Mouse (Mus musculus) embryo, embryonic 10.5 days (tissue): ENCODE results near the gene Acap1.

Experiments used
- DNase-seq: peaks from one replicate; pipeline ENCODE4 v3.0.0-alpha.2; 2015; ENCODE audit warnings: low spot score

Acap1 gene

DNA sequence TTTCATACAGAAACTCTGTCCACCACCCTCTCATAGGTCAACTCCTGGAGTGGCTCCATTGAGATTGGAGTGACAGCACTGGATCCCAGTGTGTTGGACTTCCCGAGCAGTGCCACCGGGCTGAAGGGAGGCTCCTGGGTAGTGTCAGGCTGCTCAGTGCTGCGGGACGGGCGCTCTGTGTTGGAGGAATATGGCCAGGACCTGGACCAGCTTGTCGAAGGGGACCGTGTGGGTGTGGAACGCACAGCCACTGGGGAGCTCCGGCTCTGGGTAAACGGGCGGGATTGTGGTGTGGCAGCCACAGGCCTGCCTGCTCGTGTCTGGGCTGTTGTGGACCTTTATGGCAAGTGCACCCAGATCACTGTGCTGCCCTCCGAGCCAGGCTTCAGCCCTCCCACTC is 7.6 kb upstream of the Acap1 start:
- DNase-seq = no peak

GRCm38 (mm10) chr11:69901993-69902392 is 6.7 kb upstream of the Acap1 start:
- no peak for DNase-seq

GRCm38 (mm10) chr11:69901406-69901846 is 6.1 kb upstream of the Acap1 start:
- DNase-seq = peak; percentile 98

GRCm38 (mm10) chr11:69900471-69901405 is 5.4 kb upstream of the Acap1 start, which contains the start of the genes 2810408A11Rik and Neurl4:
Gene 2810408A11Rik, minus strand, starts transcription at chr11:69900987.
Gene Neurl4, plus strand, starts transcription at chr11:69901072.
- peak; percentile 97 for DNase-seq

DNA sequence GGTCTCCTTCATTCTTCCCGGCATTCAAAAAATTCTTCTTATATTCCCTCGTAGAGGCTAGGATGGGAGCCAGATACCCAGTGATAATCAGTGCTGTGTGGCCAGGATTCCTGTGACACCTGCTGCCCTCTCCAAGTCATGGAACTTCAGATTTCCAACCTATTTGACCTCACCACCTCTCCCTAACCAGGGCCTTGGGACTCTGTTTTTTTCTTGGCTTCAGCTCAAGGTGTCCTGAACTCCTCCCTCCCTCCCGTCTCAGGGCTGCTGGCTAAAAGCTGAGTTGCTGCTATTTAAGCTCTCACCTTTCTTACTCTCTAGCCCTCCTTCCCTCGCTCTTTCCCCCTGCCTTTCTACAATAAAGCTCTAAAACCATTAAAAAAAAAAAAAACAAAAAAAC is 4.5 kb upstream of the Acap1 start:
- peak; percentile 43 for DNase-seq

DNA sequence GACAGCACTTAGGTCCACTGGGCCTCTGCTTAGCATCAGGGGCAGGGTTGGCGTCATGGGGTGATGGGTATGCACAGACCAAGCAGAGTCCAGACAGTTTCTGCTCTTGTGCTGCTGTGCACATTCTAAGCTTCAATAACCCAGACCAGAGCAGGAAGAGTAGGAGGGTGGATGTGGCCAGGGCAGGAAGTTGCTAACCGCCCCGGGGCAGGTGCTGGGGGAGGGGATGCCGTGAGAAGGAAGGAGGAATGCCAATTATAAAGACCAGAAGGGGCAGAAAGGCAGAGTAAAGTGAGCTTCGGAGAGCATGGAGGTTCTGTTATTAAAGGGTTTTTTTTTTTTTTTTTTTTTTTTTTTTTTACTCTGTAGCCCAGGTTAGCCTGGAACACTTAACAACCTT is 668 bp downstream of the Acap1 start:
- DNase-seq = no peak

DNA sequence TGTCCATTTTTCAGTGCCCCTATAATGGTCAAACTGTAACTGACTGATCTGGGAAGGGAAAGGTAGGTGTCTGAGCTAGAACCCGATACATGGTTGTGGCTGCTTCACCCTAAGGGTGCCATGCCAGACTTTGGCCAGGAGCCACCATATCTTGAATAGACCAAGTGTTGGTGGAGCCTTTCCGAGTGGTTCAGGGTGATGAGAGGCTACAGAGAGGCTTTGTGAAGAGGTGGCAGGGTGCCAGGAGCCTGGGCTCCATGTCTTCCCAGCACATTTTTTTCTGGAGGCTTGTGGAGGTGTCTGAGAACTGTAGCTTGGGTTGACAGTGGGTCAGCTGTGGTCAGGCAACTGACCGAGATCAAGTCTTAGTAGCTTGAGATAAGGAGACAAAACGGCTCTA is 3.9 kb downstream of the Acap1 start:
- no peak for DNase-seq

DNA sequence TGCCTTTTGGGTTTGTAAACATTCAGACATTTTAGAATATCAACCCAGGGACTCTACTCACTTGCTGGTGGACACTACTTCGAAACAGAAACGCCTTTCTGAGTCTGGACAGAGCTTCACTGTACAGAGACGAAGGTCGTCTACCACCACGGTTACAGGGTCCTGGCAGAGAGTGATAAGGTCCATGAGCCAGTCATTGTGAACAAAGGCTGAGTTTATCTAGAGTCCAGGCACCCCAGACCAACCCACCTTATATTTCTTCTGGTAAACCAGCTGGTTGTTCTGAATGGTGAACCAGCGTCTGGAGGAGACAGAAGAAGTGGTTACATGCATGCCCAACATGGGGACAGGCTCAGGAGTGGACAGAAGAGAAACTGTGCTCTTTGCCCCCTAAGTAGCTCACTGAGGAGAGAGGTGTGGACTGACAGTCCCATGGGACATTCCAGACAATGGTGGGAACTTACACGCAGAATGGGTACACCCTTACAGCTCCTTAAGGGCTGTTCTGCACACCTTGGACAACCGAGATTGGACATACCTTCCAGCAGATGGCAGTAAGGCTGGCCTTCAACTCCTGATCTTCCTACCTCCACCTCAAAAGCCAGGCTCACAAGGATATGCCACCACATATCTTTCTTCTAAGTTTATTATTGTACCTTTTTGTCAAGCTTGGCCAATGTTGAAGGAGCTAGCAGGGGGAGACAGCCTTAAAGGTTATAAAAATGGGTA is 8.3 kb downstream of the Acap1 start:
- DNase-seq = no peak

DNA sequence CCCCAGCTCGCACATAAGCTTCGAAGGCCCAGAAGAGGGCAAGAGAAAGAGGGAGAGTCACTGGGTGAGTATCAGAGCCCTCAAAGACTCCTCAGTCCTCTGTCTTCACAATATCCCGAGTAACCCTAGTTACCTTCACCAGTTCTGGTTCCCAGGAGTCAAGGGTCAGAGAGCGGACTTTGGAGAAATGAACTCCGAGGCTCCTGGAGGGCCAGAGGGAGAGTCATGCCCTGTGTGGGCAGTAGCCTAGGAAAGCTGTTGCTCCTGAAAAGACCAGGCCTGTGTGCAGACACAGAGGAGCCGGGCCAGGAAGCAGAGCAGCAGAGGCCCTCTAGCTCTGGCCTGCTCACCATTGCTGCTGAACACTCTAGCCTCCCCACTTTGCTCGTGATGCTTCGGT is 10.7 kb downstream of the Acap1 start:
- DNase-seq = no peak

DNA sequence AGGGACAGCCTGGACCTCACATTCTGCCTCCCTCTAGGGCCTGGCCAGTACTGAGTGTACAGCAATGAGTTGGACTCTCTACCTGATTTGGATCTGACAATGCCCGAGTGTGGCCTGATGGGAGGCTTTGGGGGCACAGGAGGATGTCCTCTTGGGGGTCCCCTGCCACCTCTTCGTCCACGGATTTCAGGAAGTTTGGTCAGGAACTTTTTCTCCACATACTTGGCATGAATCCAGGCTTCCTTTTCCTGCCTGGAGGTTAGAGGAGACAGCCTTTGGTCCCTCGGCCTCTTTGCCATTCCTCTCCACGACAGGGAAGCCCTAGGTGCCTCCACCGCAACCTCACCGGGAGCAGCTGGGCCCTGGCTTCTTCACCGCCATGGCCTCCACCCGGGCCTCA is 11.1 kb downstream of the Acap1 start:
- DNase-seq = no peak

DNA sequence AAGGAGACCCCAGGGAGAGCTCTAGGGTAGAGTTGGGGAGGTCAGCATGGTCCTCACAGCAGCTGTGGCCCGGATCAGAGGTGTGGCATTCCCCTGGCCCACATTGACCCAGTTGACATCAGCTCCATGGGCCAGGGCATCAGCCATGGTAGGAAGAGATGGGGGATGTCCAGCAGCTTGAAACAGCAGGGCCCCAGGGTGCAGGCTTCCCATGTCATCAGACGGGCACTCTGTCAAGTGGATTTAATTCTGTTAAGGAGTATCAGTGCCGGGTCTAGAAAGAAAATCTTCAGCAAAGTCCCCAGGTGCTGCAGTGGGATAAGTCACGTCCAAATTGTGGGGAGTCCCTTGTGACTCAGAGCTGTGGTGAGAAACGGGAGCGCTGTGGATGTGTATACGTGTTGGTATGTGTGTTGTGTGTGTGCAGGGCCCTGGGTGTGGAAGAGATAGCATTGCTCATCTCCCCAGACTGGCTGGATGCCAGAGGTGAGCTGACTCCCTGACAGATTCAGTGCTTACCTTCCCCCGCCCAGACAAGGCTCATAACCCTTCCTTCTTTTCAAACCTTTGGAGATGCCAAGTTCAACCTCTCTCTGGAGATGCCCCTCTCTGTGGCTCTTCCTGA is 11.7 kb downstream of the Acap1 start:
- no peak for DNase-seq

DNA sequence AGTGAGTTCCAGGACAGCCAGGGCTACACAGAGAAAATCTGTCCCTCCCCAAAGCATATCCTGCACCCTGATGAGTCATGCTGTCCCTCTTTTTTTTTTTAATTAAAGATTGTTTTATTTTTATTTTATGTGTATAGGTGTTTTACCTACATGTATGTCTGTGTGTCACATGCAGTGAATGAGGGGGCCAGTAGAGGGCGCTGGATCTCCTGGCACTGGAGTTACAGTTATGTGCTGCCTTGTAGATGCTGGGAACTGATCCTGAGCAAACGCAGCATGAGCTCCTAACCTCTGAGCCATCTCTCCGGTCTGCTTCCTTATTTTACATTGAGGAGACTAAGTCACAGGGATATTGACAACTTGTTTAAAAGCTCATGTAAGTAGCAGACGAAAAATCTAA is 12.3 kb downstream of the Acap1 start:
- peak; percentile 41 for DNase-seq

GRCm38 (mm10) chr11:69881787-69882670 is 13.3 kb downstream of the Acap1 start:
- DNase-seq = no peak

GRCm38 (mm10) chr11:69880853-69881603 is 14.3 kb downstream of the Acap1 start, which contains the start of gene Kctd11:
Gene Kctd11, minus strand, starts transcription at chr11:69881406.
- peak; percentile 89 for DNase-seq

- peak; percentile 85 for DNase-seq
Observed at GRCm38 (mm10) chr11:69880506-69880852, 14.9 kb downstream of the Acap1 start.

GRCm38 (mm10) chr11:69879711-69880110 is 15.6 kb downstream of the Acap1 start:
- no peak for DNase-seq

- DNase-seq = no peak
Observed at GRCm38 (mm10) chr11:69878952-69879351, 16.4 kb downstream of the Acap1 start.

DNA sequence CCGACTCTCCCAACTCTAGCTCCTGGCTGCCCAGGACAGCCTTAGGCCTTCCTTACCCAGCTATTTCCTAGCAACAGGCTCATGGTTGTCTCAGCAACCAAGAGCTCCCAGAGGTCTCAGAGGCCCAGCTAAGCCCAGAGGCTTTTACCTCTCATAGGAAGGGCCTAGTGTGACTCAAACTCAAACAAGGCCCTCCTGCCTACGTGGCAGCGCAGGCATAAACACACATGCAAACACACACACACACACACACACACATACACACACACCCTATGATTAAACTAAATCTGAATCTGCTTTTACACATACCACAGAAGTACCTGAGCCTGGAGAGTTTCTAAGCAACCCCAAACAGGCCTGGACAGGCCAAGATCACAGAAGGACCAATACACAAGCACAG is 16.9 kb downstream of the Acap1 start:
- no peak for DNase-seq

DNA sequence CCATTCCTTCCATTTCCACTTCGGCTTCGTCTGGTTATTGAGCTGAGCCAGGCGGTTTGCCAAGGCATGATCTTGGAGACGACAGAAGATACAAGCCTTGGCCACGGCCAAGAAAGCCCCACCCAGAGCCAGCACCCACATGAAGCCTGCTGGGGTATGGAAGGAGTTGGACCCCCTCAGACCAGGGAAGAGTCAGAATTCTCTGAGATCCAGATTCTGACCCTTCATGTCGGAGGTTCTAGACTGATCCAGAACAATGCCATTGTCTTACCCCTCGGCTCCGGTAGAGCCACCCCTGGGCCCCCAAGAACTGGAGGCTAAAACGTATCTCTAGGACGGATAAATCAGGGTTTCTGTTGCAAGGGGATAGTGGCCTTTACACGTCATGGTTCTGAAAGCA is 17.5 kb downstream of the Acap1 start, which contains the start of gene Tmem95:
TSS of gene Tmem95 (minus strand) at position 141 of the 400 bp plus-strand sequence.
- DNase-seq = no peak

DNA sequence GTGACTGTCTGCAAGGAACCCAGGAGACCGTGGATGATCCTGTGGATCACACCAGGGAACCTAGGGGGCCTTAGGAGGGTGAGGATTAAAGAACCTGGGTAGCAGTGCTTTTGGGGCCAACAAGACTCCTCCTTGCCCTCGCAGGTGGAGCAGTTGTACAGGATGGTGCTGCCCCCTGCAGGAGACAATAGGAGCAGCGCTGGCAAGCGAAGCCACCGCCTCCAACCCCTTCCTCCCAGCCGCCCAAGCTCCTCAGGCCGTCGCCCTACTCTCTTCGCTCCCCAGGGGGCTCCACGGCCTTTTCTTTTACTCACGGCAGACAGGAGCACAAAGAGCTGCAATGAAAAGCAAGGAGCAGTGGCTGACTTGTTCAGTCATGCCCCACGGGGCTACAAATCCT is 18.5 kb downstream of the Acap1 start:
- peak; percentile 88 for DNase-seq

- DNase-seq = no peak
Observed at GRCm38 (mm10) chr11:69876186-69876585, 19.2 kb downstream of the Acap1 start.
